In genomic region chr17:79018422-79018821, GRCm38 (mm10) we compare ENCODE assay signal across 9 mouse cellular contexts. TPM values are rescaled to one million over a fixed set of nuclear protein-coding genes. Genes with fewer than 3 reads are reported as not detected.
A peak's percentile ranks its signal among the peaks of the same experiment; 100 is the strongest.
DNase-seq lines count a peak whose midpoint lies in the region; ATAC-seq and TF ChIP-seq lines count a peak whose summit lies in the region.
"Had no signal": no experiment of that assay in that cellular context is flagged by ENCODE, and none has a peak within 500 bp of the region (broad histone marks: within the 10 kb centered on the region; RNA-seq: fewer than 3 reads in every experiment).

No protein-coding gene starts in this region.

- no peak for TF ChIP-seq CTCF in liver, adult 2 months (IDR thresholded peaks at IDR 0.05; ENCODE audit: low read depth, low read length)

- H3K36me3 ChIP-seq in liver, adult 2 months (ENCODE audit: control insufficient read depth, insufficient read depth, low read length): no peaks in the 10 kb centered on the region; the same call in 1 of the 2 replicates
- H3K36me3 ChIP-seq in heart, embryonic 16.5 days (ENCODE audit: control insufficient read depth, insufficient read depth): no peaks in the 10 kb centered on the region
- H3K36me3 ChIP-seq in limb, embryonic 14.5 days (ENCODE audit: control insufficient read depth, insufficient read depth, low read length): no peaks in the 10 kb centered on the region
- H3K36me3 ChIP-seq in neural tube, embryonic 14.5 days (ENCODE audit: control insufficient read depth, insufficient read depth, low read length): no peaks in the 10 kb centered on the region

- intact Hi-C loops in gastrocnemius, postnatal 14 days (cut with DNase I; ENCODE audit: low total_unique reads): no loop called here

- DNase-seq in liver, adult 2 months (ENCODE audit: extremely low read depth, low read depth, low spot score): no peak
- no peak for DNase-seq in liver
- no peak for DNase-seq in limb, embryonic 14.5 days (ENCODE audit: low spot score)
- no peak for DNase-seq in gastrocnemius, postnatal 14 days
- DNase-seq in cerebellum, postnatal 4 days (ENCODE audit: low spot score in 2 of 2): no peak
- no peak for DNase-seq in thymus, postnatal 36 days

- no peaks in the 10 kb centered on the region for H3K9me3 ChIP-seq in heart, embryonic 16.5 days (replicated peaks; ENCODE audit: control insufficient read depth, low read length)
- no peaks in the 10 kb centered on the region for H3K9me3 ChIP-seq in limb, embryonic 14.5 days (ENCODE audit: control insufficient read depth, low read length)
- no peaks in the 10 kb centered on the region for H3K9me3 ChIP-seq in neural tube, embryonic 14.5 days (ENCODE audit: control insufficient read depth, low read length)

- H3K27ac ChIP-seq in liver, adult 2 months (replicated peaks; ENCODE audit: insufficient read depth, low read depth, low read length): no peak overlapping the region
- H3K27ac ChIP-seq in heart, embryonic 16.5 days (ENCODE audit: low read length): no peak overlapping the region
- H3K27ac ChIP-seq in limb, embryonic 14.5 days (replicated peaks; ENCODE audit: low read depth, low read length): no peak overlapping the region
- H3K27ac ChIP-seq in neural tube, embryonic 14.5 days (ENCODE audit: low read depth, low read length): no peak overlapping the region

- no peaks in the 10 kb centered on the region for H3K27me3 ChIP-seq in liver, adult 2 months (ENCODE audit: control insufficient read depth, insufficient read depth, low read length)
- no peaks in the 10 kb centered on the region for H3K27me3 ChIP-seq in heart, embryonic 16.5 days (ENCODE audit: control insufficient read depth, insufficient read depth, low read length)
- H3K27me3 ChIP-seq in limb, embryonic 14.5 days (ENCODE audit: control insufficient read depth, insufficient read depth, low read length): no peaks in the 10 kb centered on the region
- H3K27me3 ChIP-seq in neural tube, embryonic 14.5 days (ENCODE audit: control insufficient read depth, insufficient read depth, low read length): no peaks in the 10 kb centered on the region

- peaks cover 8% of the 10 kb centered on the region for H3K4me1 ChIP-seq in liver, adult 2 months (ENCODE audit: control insufficient read depth, insufficient read depth, low read length)
- peaks cover 29% of the 10 kb centered on the region for H3K4me1 ChIP-seq in heart, embryonic 16.5 days (ENCODE audit: control insufficient read depth, insufficient read depth, low read length)
- peaks cover 21% of the 10 kb centered on the region for H3K4me1 ChIP-seq in limb, embryonic 14.5 days (ENCODE audit: control insufficient read depth, insufficient read depth, low read length)
- no peaks in the 10 kb centered on the region for H3K4me1 ChIP-seq in neural tube, embryonic 14.5 days (ENCODE audit: control insufficient read depth, insufficient read depth, low read length)

- H3K9ac ChIP-seq in liver, adult 2 months (ENCODE audit: low read depth, low read length): peak overlapping the region; percentile 12; the same call in 1 of the 2 replicates
- H3K9ac ChIP-seq in heart, embryonic 16.5 days (ENCODE audit: low read length): no peak overlapping the region
- H3K9ac ChIP-seq in limb, embryonic 14.5 days (ENCODE audit: low read depth, low read length, severe bottlenecking): 0 out of 2 replicates have a peak overlapping the region, but pooled peaks have one; percentile 16
- H3K9ac ChIP-seq in neural tube, embryonic 14.5 days (replicated peaks; ENCODE audit: low read depth, low read length): 0 out of 2 replicates have a peak overlapping the region, but pooled peaks have one; percentile 11

- H3K79me2 ChIP-seq in liver, adult 2 months (ENCODE audit: control insufficient read depth, insufficient read depth, low read length): peaks cover 16% of the 10 kb centered on the region; the same call in 1 of the 2 replicates

- no peak for ATAC-seq in heart, embryonic 16.5 days (replicated peaks; ENCODE audit: extremely low read depth, insufficient read depth, low FRiP score)
- no peak for ATAC-seq in limb, embryonic 14.5 days (ENCODE audit: low FRiP score, low read depth)
- no peak for ATAC-seq in neural tube, embryonic 14.5 days (ENCODE audit: low read depth)
- ATAC-seq: inflammation-experienced regulatory T-cells, adult 6 months had no signal

- WGBS in liver, adult 2 months: 21% methylated on average over 9 of the region's 9 CpGs
- WGBS in heart, embryonic 16.5 days: 34% methylated on average over 9 of the region's 9 CpGs
- WGBS in limb, embryonic 14.5 days: 47% methylated on average over 9 of the region's 9 CpGs
- 55% methylated on average over 9 of the region's 9 CpGs for WGBS in neural tube, embryonic 14.5 days

- H3K4me3 ChIP-seq in liver, adult 2 months (ENCODE audit: insufficient read depth, low read depth, low read length): no peak overlapping the region
- H3K4me3 ChIP-seq in heart, embryonic 16.5 days (ENCODE audit: low read length): peak overlapping the region; percentile 5; the same call in 1 of the 2 replicates
- H3K4me3 ChIP-seq in limb, embryonic 14.5 days (replicated peaks; ENCODE audit: low read length): 0 out of 2 replicates have a peak overlapping the region, but pooled peaks have one; percentile 62
- no peak overlapping the region for H3K4me3 ChIP-seq in neural tube, embryonic 14.5 days (ENCODE audit: low read depth, low read length)

- peak overlapping the region; percentile 60 for H3K4me2 ChIP-seq in heart, embryonic 16.5 days (ENCODE audit: low read depth, low read length)
- H3K4me2 ChIP-seq in limb, embryonic 14.5 days (replicated peaks; ENCODE audit: low read depth, low read length, severe bottlenecking): peak overlapping the region; percentile 78
- no peak overlapping the region for H3K4me2 ChIP-seq in neural tube, embryonic 14.5 days (ENCODE audit: low read depth, low read length)

- no peak for TF ChIP-seq POLR2A in liver, adult 2 months (IDR thresholded peaks at IDR 0.05; ENCODE audit: extremely low read depth, insufficient read depth, low read length)
- no peak for TF ChIP-seq POLR2A in limb, embryonic 14.5 days (IDR thresholded peaks at IDR 0.05; ENCODE audit: borderline replicate concordance, extremely low read depth, insufficient read depth, insufficient read length)

RNA-seq across cellular contexts. Expression of gene Prkd3, which starts 2.2 kb away (rescaled TPM):
- 191 and 211 TPM in 2 replicates for total RNA-seq in liver, adult 2 months (2014; rRNA removed)
- 71.8 and 79.6 TPM in 2 replicates for polyA plus RNA-seq in liver, adult 2 months (2012; rRNA removed)
- polyA plus RNA-seq in heart, embryonic 16.5 days (2015; fragmentation: Nextera tagmentation; extraction: Ambion mirVana): 23.1 and 24.0 TPM in 2 replicates
- 35.5 and 38.5 TPM in 2 replicates for polyA plus RNA-seq in limb, embryonic 14.5 days (2012; rRNA removed)
- polyA plus RNA-seq in limb, embryonic 14.5 days (2014; fragmentation: Nextera tagmentation; extraction: Ambion mirVana): 43.2 and 48.2 TPM in 2 replicates
- 9.2 and 16.1 TPM in 2 replicates for polyA plus RNA-seq in neural tube, embryonic 14.5 days (2014; fragmentation: Nextera tagmentation; extraction: Ambion mirVana)
- total RNA-seq in gastrocnemius, postnatal 14 days (2021): 10 to 100 TPM; 11.7 to 13.3 TPM

RNA-seq across cellular contexts. Expression of gene Qpct, which starts 33.3 kb away (rescaled TPM):
- 17.6 and 26.6 TPM in 2 replicates for total RNA-seq in liver, adult 2 months (2014; rRNA removed)
- 9.8 and 12.1 TPM in 2 replicates for polyA plus RNA-seq in liver, adult 2 months (2012; rRNA removed)
- 18.6 and 24.8 TPM in 2 replicates for polyA plus RNA-seq in heart, embryonic 16.5 days (2015; fragmentation: Nextera tagmentation; extraction: Ambion mirVana)
- polyA plus RNA-seq in limb, embryonic 14.5 days (2012; rRNA removed): 5.1 and 5.9 TPM in 2 replicates
- polyA plus RNA-seq in limb, embryonic 14.5 days (2014; fragmentation: Nextera tagmentation; extraction: Ambion mirVana): 8.6 and 8.8 TPM in 2 replicates
- polyA plus RNA-seq in neural tube, embryonic 14.5 days (2014; fragmentation: Nextera tagmentation; extraction: Ambion mirVana): 19.6 and 26.2 TPM in 2 replicates
- 1 to 10 TPM; 8.3 to 8.4 TPM for total RNA-seq in gastrocnemius, postnatal 14 days (2021)

Comparison
In these comparisons a context has a peak if more than half of its experiments do, and no peak if none do; other contexts are left out.
1. H3K4me3 ChIP-seq: peak in heart, embryonic 16.5 days (single experiment) and limb, embryonic 14.5 days (single experiment); none in liver, adult 2 months (single experiment) and neural tube, embryonic 14.5 days (single experiment).